Mouse (Mus musculus) urinary bladder, postnatal 14 days (tissue): ENCODE measurements around the gene Ncdn.

Source experiments
- DNase-seq: peaks from one replicate; pipeline ENCODE4 v3.0.0; 2021; ENCODE audit warnings: low spot score

The Ncdn gene

DNA sequence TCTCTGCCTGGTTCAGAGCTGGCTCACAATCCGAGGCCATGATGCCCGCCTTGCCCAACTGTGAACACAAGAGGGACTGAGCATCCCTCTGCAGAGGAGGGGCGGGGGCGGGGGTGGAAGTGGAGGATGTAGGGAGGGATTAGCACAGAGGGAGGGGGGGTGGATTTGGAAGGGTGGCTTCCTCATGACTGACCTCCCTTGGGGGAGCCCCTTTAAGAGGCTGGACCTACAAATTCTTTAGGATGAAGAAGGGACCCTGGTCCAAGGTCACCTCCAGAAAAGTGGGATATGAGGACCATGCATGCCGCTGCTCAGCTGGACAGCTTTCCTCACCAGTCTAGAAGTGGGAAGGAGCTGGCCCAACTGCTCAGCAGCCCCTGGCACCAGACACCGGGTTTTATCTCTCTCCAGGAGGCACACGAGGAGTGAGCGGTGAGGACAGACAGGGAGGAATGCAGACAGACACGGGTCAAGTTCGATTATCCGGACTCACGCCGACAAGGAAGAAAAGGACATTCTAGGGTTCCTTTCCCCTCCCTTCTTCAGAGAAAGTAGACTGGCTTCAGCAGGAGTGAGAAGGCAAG is 1.1 kb downstream of the Ncdn start:
- DNase-seq: no peak

GRCm38 (mm10) chr4:126751556-126752023 is 1.6 kb downstream of the Ncdn start:
- DNase-seq: no peak

- DNase-seq: no peak
Measured at GRCm38 (mm10) chr4:126750863-126751555, 2.2 kb downstream of the Ncdn start.

GRCm38 (mm10) chr4:126750046-126750683 is 3.1 kb downstream of the Ncdn start:
- DNase-seq: peak; percentile 54

- DNase-seq: no peak
Measured at GRCm38 (mm10) chr4:126749553-126749952, 3.7 kb downstream of the Ncdn start.

GRCm38 (mm10) chr4:126748381-126748780 is 4.9 kb downstream of the Ncdn start:
- no peak for DNase-seq

- DNase-seq: no peak
Measured at GRCm38 (mm10) chr4:126746194-126746840, 6.9 kb downstream of the Ncdn start.

- DNase-seq: peak; percentile 55
Measured at GRCm38 (mm10) chr4:126745506-126746193, 7.6 kb downstream of the Ncdn start.

- DNase-seq: no peak
Measured at GRCm38 (mm10) chr4:126744831-126745230, 8.4 kb downstream of the Ncdn start.

- no peak for DNase-seq
Measured at GRCm38 (mm10) chr4:126743713-126744112, 9.5 kb downstream of the Ncdn start.

GRCm38 (mm10) chr4:126742976-126743375 is 10.3 kb downstream of the Ncdn start:
- DNase-seq: no peak

DNA sequence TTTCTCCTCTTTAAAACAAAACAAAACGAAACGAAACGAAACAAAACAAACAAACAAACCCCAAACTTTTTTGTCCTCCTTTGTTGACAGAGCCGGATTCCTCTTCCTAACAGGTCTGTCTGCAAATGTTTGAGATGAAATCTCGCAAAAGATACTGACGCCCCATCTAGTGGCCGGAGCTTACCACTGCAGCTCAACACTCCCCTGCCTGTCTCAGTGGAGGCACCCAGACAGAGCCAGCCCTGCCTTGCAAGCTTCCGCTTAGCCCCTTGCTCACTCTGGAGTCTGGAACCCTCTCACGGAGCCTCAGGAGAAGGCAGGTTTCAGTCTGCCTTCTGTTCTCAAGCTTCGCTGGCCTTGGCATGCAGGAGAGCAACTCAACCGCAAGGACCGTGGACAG is 11.8 kb downstream of the Ncdn start:
- DNase-seq: peak; percentile 80

GRCm38 (mm10) chr4:126739966-126740676 is 13.1 kb downstream of the Ncdn start:
- DNase-seq: no peak

DNA sequence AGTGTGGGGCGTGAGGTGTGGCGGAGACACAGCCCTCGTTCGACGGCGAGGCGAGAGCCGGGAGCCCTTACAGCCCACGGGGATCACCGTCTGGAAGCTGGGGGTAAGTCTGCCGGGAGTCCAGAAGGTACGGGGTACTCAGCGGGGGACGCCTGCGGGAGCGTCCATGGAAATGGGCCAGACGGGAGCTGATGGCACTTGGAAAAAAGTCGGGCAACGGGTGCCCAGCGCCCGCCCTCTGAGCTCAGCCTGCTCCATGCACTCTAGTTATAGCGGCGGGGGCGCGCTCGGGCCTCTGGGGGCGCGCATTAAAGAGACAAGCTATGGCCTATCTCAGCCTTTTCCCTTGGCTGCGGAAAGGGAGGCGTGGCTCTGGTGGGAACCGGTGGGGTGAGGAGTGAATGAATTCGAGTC is 17.2 kb downstream of the Ncdn start, which contains the start of gene Tfap2e:
Gene Tfap2e (minus strand): TSS at position 240 of the 414 bp plus-strand sequence.
- DNase-seq: peak; percentile 38

- DNase-seq: no peak
Measured at GRCm38 (mm10) chr4:126735382-126736000, 17.7 kb downstream of the Ncdn start.

DNA sequence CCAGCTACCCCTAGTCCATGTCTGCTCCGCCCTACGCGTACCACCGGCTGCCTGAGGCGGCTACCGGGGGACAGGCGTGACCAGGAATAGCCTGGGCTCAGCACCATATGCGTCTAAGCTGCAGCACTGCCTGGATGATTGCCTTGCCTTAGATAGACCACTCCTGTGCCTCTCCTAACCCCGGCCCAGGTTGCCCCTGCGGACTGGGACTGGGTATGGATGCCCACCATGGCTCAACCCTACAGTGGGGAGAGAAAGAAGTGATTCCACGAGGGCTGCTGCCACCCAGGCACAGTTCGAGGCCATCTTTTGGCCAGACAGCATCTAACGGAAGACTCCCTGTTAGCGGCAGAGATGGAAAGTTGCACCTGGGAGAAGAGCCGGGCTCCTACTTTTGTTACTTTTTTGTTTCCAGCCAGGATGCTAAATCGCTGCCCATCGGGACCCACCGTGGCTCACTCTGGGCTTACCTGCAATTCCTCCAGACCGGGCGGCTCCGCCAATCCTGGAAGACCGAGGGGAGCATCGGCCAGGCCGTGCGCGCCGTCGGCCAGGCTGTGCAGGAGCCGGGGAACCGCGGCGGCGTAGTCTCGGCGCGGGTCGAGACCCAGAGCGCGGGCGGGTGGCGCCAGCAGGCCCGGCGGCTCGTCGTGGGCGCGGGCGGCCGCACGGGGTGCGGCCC is 18.4 kb downstream of the Ncdn start:
- DNase-seq: no peak

GRCm38 (mm10) chr4:126734001-126734603 is 19.1 kb downstream of the Ncdn start:
- no peak for DNase-seq

GRCm38 (mm10) chr4:126732531-126733380 is 20.5 kb downstream of the Ncdn start:
- DNase-seq: no peak

DNA sequence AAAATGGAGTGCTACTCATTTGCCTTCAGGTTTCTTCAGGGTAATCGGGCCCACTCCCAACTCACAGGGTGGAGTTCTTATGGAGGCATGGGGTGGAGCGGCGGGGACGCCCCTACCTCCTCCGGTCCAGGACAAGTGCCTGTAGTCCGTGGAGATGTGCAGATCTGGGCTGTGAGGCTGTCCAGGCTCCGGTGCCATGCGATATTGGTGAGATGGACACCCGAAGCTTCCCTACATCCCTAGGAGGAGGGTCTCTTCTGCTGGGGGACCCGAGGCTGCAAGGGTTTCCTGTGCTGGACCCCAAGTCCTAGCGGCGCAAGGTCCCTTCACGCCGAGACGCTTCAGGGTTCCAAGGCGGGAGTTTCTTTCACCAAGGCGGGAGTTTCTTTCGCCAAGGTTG is 21.1 kb downstream of the Ncdn start:
- no peak for DNase-seq
